Mouse (Mus musculus): ENCODE measurements at regions not wholly inside any gene's neighbourhood (a gene's known extent, or its start where the extent isn't known, plus 50 kb on each side); places are given as distances from the start of the nearest gene placed in this dataset.

- no peak overlapping the region for H3K27ac ChIP-seq
- H3K36me3 ChIP-seq (replicated peaks) = no peaks in the 10 kb centered on the region
- no peak overlapping the region for H3K9ac ChIP-seq
- 74% methylated on average over 13 of the region's 13 CpGs for WGBS
- H3K27me3 ChIP-seq (replicated peaks) = no peaks in the 10 kb centered on the region
- H3K4me2 ChIP-seq = no peak overlapping the region
- no peak for ATAC-seq (replicated peaks)
- H3K4me3 ChIP-seq = no peak overlapping the region
- no peaks in the 10 kb centered on the region; the same call in 1 of the 2 replicates for H3K4me1 ChIP-seq
- H3K9me3 ChIP-seq = no peaks in the 10 kb centered on the region
These were observed 87.2 kb upstream of the Gm10234 start for GRCm38 (mm10) chr6:95234712-95235111.

GRCm38 (mm10) chr6:95243657-95244056, 78.3 kb upstream of the Gm10234 start:
- Histone ChIP-seq H3K9me3 (no peaks in the 10 kb centered on the region), H3K4me3 (no peak overlapping the region), H3K4me2 (no peak overlapping the region), H3K36me3 (replicated peaks) (no peaks in the 10 kb centered on the region), H3K4me1 (no peaks in the 10 kb centered on the region), H3K9ac (no peak overlapping the region), H3K27ac (no peak overlapping the region), H3K27me3 (replicated peaks) (no peaks in the 10 kb centered on the region)
- WGBS = 80% methylated on average over 5 of the region's 5 CpGs
- no peak for ATAC-seq (replicated peaks)

- no peaks in the 10 kb centered on the region for H3K27me3 ChIP-seq (replicated peaks)
- no peak overlapping the region for H3K4me3 ChIP-seq
- H3K9ac ChIP-seq = no peak overlapping the region
- ATAC-seq (replicated peaks) = no peak
- H3K36me3 ChIP-seq (replicated peaks) = no peaks in the 10 kb centered on the region
- 93% methylated on average over 7 of the region's 7 CpGs for WGBS
- no peaks in the 10 kb centered on the region for H3K4me1 ChIP-seq
- no peak overlapping the region for H3K4me2 ChIP-seq
- H3K9me3 ChIP-seq = no peaks in the 10 kb centered on the region
- H3K27ac ChIP-seq = no peak overlapping the region
These were observed 77.0 kb upstream of the Gm10234 start for GRCm38 (mm10) chr6:95244911-95245310.

- WGBS = 30% methylated on average over 5 of the region's 5 CpGs
These were observed 65.6 kb upstream of the Gm10234 start for GRCm38 (mm10) chr6:95256303-95256702.

GRCm38 (mm10) chr6:95261001-95261400, 60.9 kb upstream of the Gm10234 start:
- ATAC-seq (replicated peaks) = no peak
- Histone ChIP-seq H3K9ac (no peak overlapping the region), H3K27me3 (replicated peaks) (no peaks in the 10 kb centered on the region), H3K27ac (no peak overlapping the region), H3K9me3 (no peaks in the 10 kb centered on the region), H3K36me3 (replicated peaks) (no peaks in the 10 kb centered on the region), H3K4me2 (no peak overlapping the region), H3K4me1 (no peaks in the 10 kb centered on the region), H3K4me3 (no peak overlapping the region)
- 49% methylated on average over 1 of the region's 1 CpGs for WGBS

More at GRCm38 (mm10) chr6:95256303-95256702, 65.6 kb upstream of the Gm10234 start:
- H3K4me1 ChIP-seq = no peaks in the 10 kb centered on the region
- no peak overlapping the region for H3K9ac ChIP-seq
- H3K36me3 ChIP-seq (replicated peaks) = no peaks in the 10 kb centered on the region
- no peaks in the 10 kb centered on the region for H3K9me3 ChIP-seq
- no peak overlapping the region for H3K4me3 ChIP-seq
- H3K27ac ChIP-seq = no peak overlapping the region
- ATAC-seq (replicated peaks) = no peak
- H3K4me2 ChIP-seq = no peak overlapping the region
- H3K27me3 ChIP-seq (replicated peaks) = no peaks in the 10 kb centered on the region

GRCm38 (mm10) chr6:95264011-95264869, 57.7 kb upstream of the Gm10234 start:
- Histone ChIP-seq H3K27me3 (replicated peaks) (no peaks in the 10 kb centered on the region), H3K36me3 (replicated peaks) (no peaks in the 10 kb centered on the region), H3K9ac (no peak overlapping the region), H3K4me2 (no peak overlapping the region), H3K4me1 (no peaks in the 10 kb centered on the region), H3K27ac (no peak overlapping the region), H3K4me3 (no peak overlapping the region), H3K9me3 (no peaks in the 10 kb centered on the region)
- no peak for ATAC-seq (replicated peaks)
- 84% methylated on average over 8 of the region's 8 CpGs for WGBS

GRCm38 (mm10) chr6:95269524-95269923, 52.4 kb upstream of the Gm10234 start:
- no peak overlapping the region for H3K27ac ChIP-seq
- H3K9me3 ChIP-seq = no peaks in the 10 kb centered on the region
- no peak for ATAC-seq (replicated peaks)
- no peak overlapping the region for H3K4me3 ChIP-seq
- H3K4me1 ChIP-seq = no peaks in the 10 kb centered on the region
- H3K4me2 ChIP-seq = no peak overlapping the region
- H3K27me3 ChIP-seq (replicated peaks) = no peaks in the 10 kb centered on the region
- H3K9ac ChIP-seq = no peak overlapping the region
- WGBS = 95% methylated on average over 8 of the region's 8 CpGs
- no peaks in the 10 kb centered on the region for H3K36me3 ChIP-seq (replicated peaks)

Measured in midbrain, embryonic 15.5 days (tissue).